In genomic region chr19:16961036-16961435, GRCm38 (mm10) we compare ENCODE assay signal across 21 mouse cellular contexts. TPM values are rescaled to one million over a fixed set of nuclear protein-coding genes. Genes with fewer than 3 reads are reported as not detected.
"Had no signal": no experiment of that assay in that cellular context is flagged by ENCODE, and none has a peak within 500 bp of the region (broad histone marks: within the 10 kb centered on the region; RNA-seq: fewer than 3 reads in every experiment).

No protein-coding gene starts in this region.

- H3K9me3 ChIP-seq: lung, embryonic 15.5 days; midbrain, embryonic 15.5 days; neural tube, embryonic 15.5 days had no signal

- H3K4me2 ChIP-seq: lung, embryonic 15.5 days; midbrain, embryonic 11.5 days; midbrain, embryonic 13.5 days; midbrain, embryonic 15.5 days; neural tube, embryonic 13.5 days; neural tube, embryonic 15.5 days had no signal

- H3K27ac ChIP-seq: lung, embryonic 15.5 days; macrophage; midbrain, embryonic 13.5 days; midbrain, embryonic 15.5 days; neural tube, embryonic 13.5 days; neural tube, embryonic 15.5 days had no signal

- DNase-seq: lung, adult 2 months; lung, postnatal 14 days; lung, postnatal 36 days; retina, postnatal 1 day; right cerebral cortex, adult 18-20 months; right cerebral cortex, postnatal 25 days; right cerebral cortex, postnatal 4 days; spleen, adult 18-20 months; thymus, adult 18-20 months; thymus, postnatal 14 days; thymus, postnatal 36 days had no signal

- ATAC-seq: lung, postnatal 0 days; midbrain, embryonic 13.5 days; midbrain, embryonic 15.5 days had no signal

- H3K9ac ChIP-seq: lung, embryonic 15.5 days; midbrain, embryonic 13.5 days; midbrain, embryonic 15.5 days; neural tube, embryonic 13.5 days; neural tube, embryonic 15.5 days had no signal

- H3K36me3 ChIP-seq: lung, embryonic 15.5 days; midbrain, embryonic 13.5 days; midbrain, embryonic 15.5 days; neural tube, embryonic 13.5 days; neural tube, embryonic 15.5 days had no signal

- H3K4me3 ChIP-seq: lung, embryonic 15.5 days; megakaryocyte, embryonic 14.5 days; midbrain, embryonic 13.5 days; midbrain, embryonic 15.5 days; neural tube, embryonic 13.5 days; neural tube, embryonic 15.5 days had no signal

RNA-seq across cellular contexts. Expression of gene Prune2, which starts 5.1 kb away (rescaled TPM):
- total RNA-seq: monocyte, adult 5-6 weeks had no signal
